ENCODE assay signal across 14 mouse cellular contexts in the genomic region with DNA sequence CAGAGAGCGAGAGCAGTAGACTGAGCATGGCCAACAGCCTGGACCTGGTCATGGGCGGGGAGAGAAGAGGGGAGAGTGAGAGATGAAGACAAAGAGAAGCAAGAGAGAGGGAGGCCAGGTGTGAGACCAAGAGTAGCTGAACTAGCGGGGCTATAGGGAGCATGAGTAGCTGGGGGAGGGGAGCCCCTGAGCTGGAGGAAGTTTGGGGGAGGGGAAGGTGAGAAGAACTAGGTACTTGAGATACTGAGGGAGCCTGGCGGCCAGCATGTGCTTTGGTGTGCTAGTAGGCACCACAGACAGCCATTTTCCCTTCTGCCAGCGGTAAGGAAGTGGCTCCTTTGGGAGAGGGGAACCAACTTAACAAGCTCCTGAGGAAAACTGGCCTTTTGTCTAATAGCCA. TPM values are rescaled to one million over a fixed set of nuclear protein-coding genes. Genes with fewer than 3 reads are reported as not detected.
DNase-seq lines count a peak whose midpoint lies in the region; ATAC-seq and TF ChIP-seq lines count a peak whose summit lies in the region.
"Had no signal": no experiment of that assay in that cellular context is flagged by ENCODE, and none has a peak within 500 bp of the region (broad histone marks: within the 10 kb centered on the region; RNA-seq: fewer than 3 reads in every experiment).

No protein-coding gene starts in this region.

- 68% methylated on average over 5 of the region's 5 CpGs for WGBS in kidney, postnatal 0 days
- 55% methylated on average over 5 of the region's 5 CpGs for WGBS in limb, embryonic 10.5 days

- H3K27ac ChIP-seq in kidney, postnatal 0 days, result peak overlapping the region; percentile 68
- peak overlapping the region; percentile 73; the same call in 1 of the 2 replicates for H3K27ac ChIP-seq in limb, embryonic 10.5 days
- H3K27ac ChIP-seq: forebrain, embryonic 12.5 days; liver, embryonic 12.5 days had no signal

- H3K9ac ChIP-seq in kidney, postnatal 0 days (ENCODE audit: low read depth, low read length), result no peak overlapping the region
- H3K9ac ChIP-seq: forebrain, embryonic 12.5 days; liver, embryonic 12.5 days had no signal

- H3K36me3 ChIP-seq in kidney, postnatal 0 days (ENCODE audit: insufficient read depth, low read length), result peaks cover 29% of the 10 kb centered on the region; the same call in 1 of the 2 replicates
- H3K36me3 ChIP-seq in limb, embryonic 10.5 days, result peaks cover 86% of the 10 kb centered on the region

- no peaks in the 10 kb centered on the region for H3K4me1 ChIP-seq in kidney, postnatal 0 days (replicated peaks; ENCODE audit: insufficient read depth, low read length)
- H3K4me1 ChIP-seq in limb, embryonic 10.5 days, result peaks cover 15% of the 10 kb centered on the region
- H3K4me1 ChIP-seq: forebrain, embryonic 12.5 days; liver, embryonic 12.5 days had no signal

- no peak; the same call in 1 of the 2 replicates for ATAC-seq in kidney, postnatal 0 days (replicated peaks; ENCODE audit: low FRiP score, low read depth)
- ATAC-seq in erythroblast, adult 5-6 weeks (replicated peaks; ENCODE audit: low FRiP score, poor library complexity, severe bottlenecking), result no peak
- ATAC-seq: liver, embryonic 12.5 days had no signal

- no peak for DNase-seq in kidney, postnatal 0 days (ENCODE audit: low spot score)
- no peak for DNase-seq in kidney, adult 18-20 months
- DNase-seq in R1 (ENCODE audit: low read depth, low spot score), result peak; percentile 30
- no peak for DNase-seq in limb, embryonic 10.5 days (ENCODE audit: low spot score)
- DNase-seq in thymus, postnatal 14 days, result peak; percentile 84
- no peak for DNase-seq in layer of hippocampus, adult 8-10 months (ENCODE audit: low spot score in 2 of 2)
- DNase-seq: cerebellum, adult 8-10 months; gastrocnemius, postnatal 25 days; layer of hippocampus, adult 9-11 months had no signal

- TF ChIP-seq CTCF in kidney, postnatal 0 days (IDR thresholded peaks at IDR 0.05; ENCODE audit: low read depth), result no peak

- no peak overlapping the region for H3K4me3 ChIP-seq in kidney, postnatal 0 days (replicated peaks; ENCODE audit: low read depth, low read length)
- H3K4me3 ChIP-seq in limb, embryonic 10.5 days, result no peak overlapping the region
- H3K4me3 ChIP-seq: forebrain, embryonic 12.5 days; liver, embryonic 12.5 days had no signal

- no peaks in the 10 kb centered on the region for H3K27me3 ChIP-seq in kidney, postnatal 0 days (ENCODE audit: insufficient read depth, low read length)
- H3K27me3 ChIP-seq in limb, embryonic 10.5 days (ENCODE audit: low read depth, poor library complexity, severe bottlenecking), result no peaks in the 10 kb centered on the region
- H3K27me3 ChIP-seq: forebrain, embryonic 12.5 days; liver, embryonic 12.5 days had no signal

- no peaks in the 10 kb centered on the region for H3K9me3 ChIP-seq in kidney, postnatal 0 days (replicated peaks; ENCODE audit: low read length)
- no peaks in the 10 kb centered on the region for H3K9me3 ChIP-seq in limb, embryonic 10.5 days (replicated peaks)
- H3K9me3 ChIP-seq: forebrain, embryonic 12.5 days; liver, embryonic 12.5 days had no signal

- H3K4me2 ChIP-seq in kidney, postnatal 0 days (ENCODE audit: low read length), result no peak overlapping the region
- H3K4me2 ChIP-seq: forebrain, embryonic 12.5 days; liver, embryonic 12.5 days had no signal

RNA-seq across cellular contexts. Expression of gene Cep89, which starts 18.4 kb away (rescaled TPM):
- polyA plus RNA-seq in kidney, postnatal 0 days (2015; fragmentation: Nextera tagmentation; extraction: Ambion mirVana), result 32.2 and 34.1 TPM in 2 replicates
- polyA plus RNA-seq in limb, embryonic 10.5 days (2016; fragmentation: Nextera tagmentation; extraction: Ambion mirVana), result 59.0 and 64.4 TPM in 2 replicates
- total RNA-seq in erythroblast, adult 5-6 weeks (2015; ENCODE audit: low replicate concordance), result 11.1 and 18.1 TPM in 2 replicates
- 11.7 and 13.0 TPM in 2 replicates for total RNA-seq in erythroblast, adult 5-6 weeks (2017; ENCODE audit: low replicate concordance)
- 10 to 100 TPM; 14.4 to 31.0 (median 19.2) TPM for total RNA-seq in layer of hippocampus, adult 8-10 months (2022)

RNA-seq across cellular contexts. Expression of gene Faap24, which starts 18.6 kb away (rescaled TPM):
- polyA plus RNA-seq in kidney, postnatal 0 days (2015; fragmentation: Nextera tagmentation; extraction: Ambion mirVana), result 14.3 and 15.4 TPM in 2 replicates
- polyA plus RNA-seq in limb, embryonic 10.5 days (2016; fragmentation: Nextera tagmentation; extraction: Ambion mirVana), result 18.2 and 18.7 TPM in 2 replicates
- 3.8 and 8.4 TPM in 2 replicates for total RNA-seq in erythroblast, adult 5-6 weeks (2015; ENCODE audit: low replicate concordance)
- 7.8 and 11.0 TPM in 2 replicates for total RNA-seq in erythroblast, adult 5-6 weeks (2017; ENCODE audit: low replicate concordance)
- total RNA-seq in layer of hippocampus, adult 8-10 months (2022), result 1 to 10 TPM; 4.0 to 5.9 (median 5.6) TPM

RNA-seq across cellular contexts. Expression of gene Slc7a9, which starts 33.4 kb away (rescaled TPM):
- polyA plus RNA-seq in kidney, postnatal 0 days (2015; fragmentation: Nextera tagmentation; extraction: Ambion mirVana), result 31.8 and 35.1 TPM in 2 replicates
- polyA plus RNA-seq in limb, embryonic 10.5 days (2016; fragmentation: Nextera tagmentation; extraction: Ambion mirVana), result 0.11 and 0.19 TPM in 2 replicates
- total RNA-seq in erythroblast, adult 5-6 weeks (2015; ENCODE audit: low replicate concordance), result not detected in 2 replicates
- total RNA-seq in erythroblast, adult 5-6 weeks (2017; ENCODE audit: low replicate concordance), result not detected in 2 replicates
- total RNA-seq in layer of hippocampus, adult 8-10 months (2022), result not detected
- total RNA-seq: gastrocnemius, postnatal 25 days; megakaryocyte progenitor cell, adult 5-6 weeks had no signal
- polyA plus RNA-seq: embryonic facial prominence, embryonic 11.5 days had no signal

Comparison
In these comparisons a context has a peak if more than half of its experiments do, and no peak if none do; other contexts are left out.
1. DNase-seq: peak in R1 (single experiment) and thymus, postnatal 14 days (single experiment); none in kidney, postnatal 0 days (single experiment), kidney, adult 18-20 months (single experiment), limb, embryonic 10.5 days (single experiment) and layer of hippocampus, adult 8-10 months (0 of 2).